Mouse (Mus musculus) thymus, adult 2 months (tissue): Measurements from ENCODE around the gene 1600014C23Rik.

ENCODE experiments used
- CTCF ChIP-seq: fragments of 200-500 bp; IDR thresholded peaks from 2 replicates; pipeline ENCODE4 v1.5.1; 2012; ENCODE audit warnings: mild to moderate bottlenecking, control low read depth, low read length, moderate library complexity, borderline replicate concordance; ENCODE audit not compliant: control insufficient read depth, poor library complexity, insufficient read depth; ENCODE audit errors: extremely low read depth
- POLR2A ChIP-seq: fragments of 200-500 bp; IDR thresholded peaks from 2 replicates; pipeline ENCODE4 v1.6.1; 2012; ENCODE audit warnings: mild to moderate bottlenecking, low read length, control low read depth, moderate library complexity; ENCODE audit not compliant: control insufficient read depth, poor library complexity, insufficient read depth; ENCODE audit errors: extremely low read depth

- TF ChIP-seq CTCF (no peak), POLR2A (no peak)
Observed at GRCm38 (mm10) chr17:45737078-45737601, 3.5 kb upstream of the 1600014C23Rik start.
